Mouse (Mus musculus): Measurements from ENCODE around the gene Dnmt3l. TPM values are rescaled to one million over a fixed set of nuclear protein-coding genes. Genes with fewer than 3 reads are reported as not detected.
A peak's percentile ranks its signal among the peaks of the same experiment; 100 is the strongest.

Dnmt3l gene
- total and polyA plus RNA-seq, 2 experiments, result not detected

DNA sequence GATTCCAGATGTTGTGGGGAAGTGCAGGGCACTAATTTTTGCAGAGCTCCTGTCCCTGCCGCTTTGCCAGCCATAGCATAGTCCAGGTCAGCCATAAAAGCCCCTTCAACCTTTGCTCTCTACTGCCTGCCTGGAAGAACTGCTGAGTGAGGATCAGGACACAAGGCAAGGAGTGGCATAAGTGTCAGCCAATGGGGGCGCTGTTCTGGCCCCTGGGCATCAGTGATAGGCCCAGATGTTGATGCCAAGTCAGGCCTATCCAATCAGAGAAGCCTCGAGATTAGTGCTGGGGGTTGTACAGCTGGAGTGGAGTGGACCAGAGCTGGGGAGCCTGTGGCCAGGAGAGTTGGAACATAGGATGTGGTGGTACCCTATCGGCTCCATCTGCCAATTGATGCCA lies 25.5 kb downstream of the Dnmt3l start:
- Histone ChIP-seq H3K36me3 (ENCODE audit: control insufficient read depth, insufficient read depth, low read length) (no peaks in the 10 kb centered on the region), H3K4me1 (ENCODE audit: control insufficient read depth, insufficient read depth, low read length) (peaks cover 3% of the 10 kb centered on the region; the same call in 1 of the 2 replicates), H3K27ac (replicated peaks; ENCODE audit: insufficient read depth, low read depth, low read length) (no peak overlapping the region), H3K9ac (ENCODE audit: low read depth, low read length) (no peak overlapping the region), H3K4me3 (ENCODE audit: insufficient read depth, low read depth, low read length) (no peak overlapping the region), H3K27me3 (ENCODE audit: control insufficient read depth, insufficient read depth, low read length) (no peaks in the 10 kb centered on the region), H3K79me2 (ENCODE audit: control insufficient read depth, insufficient read depth, low read length) (no peaks in the 10 kb centered on the region)
- DNase-seq (ENCODE audit: extremely low read depth, low read depth, low spot score), result no peak
- TF ChIP-seq CTCF (IDR thresholded peaks at IDR 0.05; ENCODE audit: low read depth, low read length) (no peak), POLR2A (IDR thresholded peaks at IDR 0.05; ENCODE audit: extremely low read depth, insufficient read depth, low read length) (no peak)
- 53% methylated on average over 4 of the region's 4 CpGs for WGBS

- H3K4me3 ChIP-seq (ENCODE audit: insufficient read depth, low read depth, low read length), result peak overlapping the region; percentile 83; the same call in 1 of the 2 replicates
These were observed 26.8 kb downstream of the Dnmt3l start for GRCm38 (mm10) chr10:78068541-78068940.

DNA sequence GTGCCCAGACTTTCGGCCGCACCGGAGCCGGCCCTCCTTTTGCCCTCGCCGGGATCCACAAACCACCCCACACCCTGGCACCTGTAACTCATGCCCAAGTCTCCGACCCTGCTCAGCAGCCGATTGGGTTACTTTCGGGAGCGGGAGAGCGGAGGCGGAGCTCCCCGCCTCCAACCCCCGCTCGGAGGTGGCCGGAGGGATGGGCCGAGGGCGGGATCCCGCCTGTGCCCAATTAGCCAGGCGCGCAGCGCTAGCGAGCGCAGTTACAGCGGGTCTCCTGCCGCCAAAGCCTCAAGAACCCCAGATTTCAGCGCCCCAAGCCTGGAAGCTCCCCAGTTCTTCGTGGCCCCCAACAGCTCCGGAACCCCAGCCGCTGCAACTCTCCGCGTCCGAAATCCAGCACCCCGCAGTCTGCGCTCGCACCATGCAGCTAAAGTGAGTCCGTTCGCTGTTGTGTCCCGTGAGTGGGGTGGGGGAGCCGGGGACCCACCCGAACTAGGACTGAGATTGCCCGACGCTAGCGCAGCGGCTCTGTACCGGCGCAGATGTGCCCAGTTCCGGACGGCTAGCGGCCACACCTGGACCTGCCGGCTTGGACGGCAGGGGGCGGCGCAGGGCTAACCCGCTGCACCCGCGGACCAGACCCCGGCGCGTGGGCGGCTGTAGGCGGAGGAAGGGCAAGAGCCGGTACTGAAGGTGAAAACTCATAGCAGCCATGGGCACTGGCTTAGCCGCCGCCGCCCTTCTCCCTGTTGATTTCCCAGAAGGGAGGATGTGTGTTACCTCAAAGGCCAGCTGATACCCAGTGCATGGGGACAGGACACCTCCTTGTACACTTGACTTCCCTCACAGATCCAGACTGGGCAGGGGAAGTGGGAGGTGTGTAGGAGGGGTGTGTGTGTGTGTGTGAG lies 27.6 kb downstream of the Dnmt3l start, which contains the start of gene Icosl:
Gene Icosl (plus strand): TSS at position 202 of the 911 bp plus-strand sequence.
- under 1% methylated on average over 65 of the region's 66 CpGs for WGBS
- peak; percentile 55 for DNase-seq (ENCODE audit: extremely low read depth, low read depth, low spot score)
- Histone ChIP-seq H3K36me3 (ENCODE audit: control insufficient read depth, insufficient read depth, low read length) (no peaks in the 10 kb centered on the region), H3K79me2 (ENCODE audit: control insufficient read depth, insufficient read depth, low read length) (no peaks in the 10 kb centered on the region), H3K9ac (ENCODE audit: low read depth, low read length) (peak within 1 kb of the TSS; percentile 72), H3K27me3 (ENCODE audit: control insufficient read depth, insufficient read depth, low read length) (no peaks in the 10 kb centered on the region), H3K4me3 (ENCODE audit: insufficient read depth, low read depth, low read length) (peak within 1 kb of the TSS; percentile 83), H3K27ac (replicated peaks; ENCODE audit: insufficient read depth, low read depth, low read length) (no peak within 1 kb of the TSS), H3K4me1 (ENCODE audit: control insufficient read depth, insufficient read depth, low read length) (peaks cover 3% of the 10 kb centered on the region; the same call in 1 of the 2 replicates)
- TF ChIP-seq POLR2A (IDR thresholded peaks at IDR 0.05; ENCODE audit: extremely low read depth, insufficient read depth, low read length) (no peak), CTCF (IDR thresholded peaks at IDR 0.05; ENCODE audit: low read depth, low read length) (peak; percentile 68)

More at GRCm38 (mm10) chr10:78068541-78068940, 26.8 kb downstream of the Dnmt3l start:
- no peaks in the 10 kb centered on the region for H3K36me3 ChIP-seq (ENCODE audit: control insufficient read depth, insufficient read depth, low read length)
- no peak overlapping the region for H3K9ac ChIP-seq (ENCODE audit: low read depth, low read length)
- TF ChIP-seq POLR2A (IDR thresholded peaks at IDR 0.05; ENCODE audit: extremely low read depth, insufficient read depth, low read length), result no peak
- TF ChIP-seq CTCF (IDR thresholded peaks at IDR 0.05; ENCODE audit: low read depth, low read length), result no peak
- peaks cover 3% of the 10 kb centered on the region; the same call in 1 of the 2 replicates for H3K4me1 ChIP-seq (ENCODE audit: control insufficient read depth, insufficient read depth, low read length)
- 23% methylated on average over 11 of the region's 11 CpGs for WGBS
- no peak overlapping the region for H3K27ac ChIP-seq (replicated peaks; ENCODE audit: insufficient read depth, low read depth, low read length)
- H3K27me3 ChIP-seq (ENCODE audit: control insufficient read depth, insufficient read depth, low read length), result no peaks in the 10 kb centered on the region
- DNase-seq (ENCODE audit: extremely low read depth, low read depth, low spot score), result no peak
- H3K79me2 ChIP-seq (ENCODE audit: control insufficient read depth, insufficient read depth, low read length), result no peaks in the 10 kb centered on the region

GRCm38 (mm10) chr10:78074151-78074550 lies 32.4 kb downstream of the Dnmt3l start:
- no peaks in the 10 kb centered on the region for H3K27me3 ChIP-seq (ENCODE audit: control insufficient read depth, insufficient read depth, low read length)
- 83% methylated on average over 4 of the region's 4 CpGs for WGBS
- no peak overlapping the region for H3K4me3 ChIP-seq (ENCODE audit: insufficient read depth, low read depth, low read length)
- TF ChIP-seq POLR2A (IDR thresholded peaks at IDR 0.05; ENCODE audit: extremely low read depth, insufficient read depth, low read length) (no peak), CTCF (IDR thresholded peaks at IDR 0.05; ENCODE audit: low read depth, low read length) (no peak)
- H3K27ac ChIP-seq (replicated peaks; ENCODE audit: insufficient read depth, low read depth, low read length), result no peak overlapping the region
- H3K79me2 ChIP-seq (ENCODE audit: control insufficient read depth, insufficient read depth, low read length), result no peaks in the 10 kb centered on the region
- H3K36me3 ChIP-seq (ENCODE audit: control insufficient read depth, insufficient read depth, low read length), result no peaks in the 10 kb centered on the region
- H3K9ac ChIP-seq (ENCODE audit: low read depth, low read length), result no peak overlapping the region
- no peak for DNase-seq (ENCODE audit: extremely low read depth, low read depth, low spot score)
- peaks cover 3% of the 10 kb centered on the region; the same call in 1 of the 2 replicates for H3K4me1 ChIP-seq (ENCODE audit: control insufficient read depth, insufficient read depth, low read length)

DNA sequence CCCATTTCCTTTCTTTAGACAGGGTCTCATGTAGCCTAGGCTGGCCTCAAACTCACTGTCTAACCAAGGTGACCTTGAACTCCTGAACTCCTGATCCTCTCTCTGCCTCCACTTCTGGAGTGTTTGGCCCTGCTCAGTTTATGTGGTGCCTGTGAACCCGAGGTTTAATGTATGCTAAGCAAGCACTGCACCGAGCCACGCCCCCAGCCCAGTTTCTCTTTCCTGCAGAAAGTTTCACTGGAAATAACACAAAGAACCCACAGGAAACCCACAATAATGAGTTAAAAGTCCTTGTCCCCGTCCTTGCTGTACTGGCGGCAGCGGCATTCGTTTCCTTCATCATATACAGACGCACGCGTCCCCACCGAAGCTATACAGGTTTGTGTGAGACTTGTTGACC lies 33.2 kb downstream of the Dnmt3l start:
- H3K27ac ChIP-seq (replicated peaks; ENCODE audit: insufficient read depth, low read depth, low read length), result no peak overlapping the region
- no peak overlapping the region for H3K9ac ChIP-seq (ENCODE audit: low read depth, low read length)
- DNase-seq (ENCODE audit: extremely low read depth, low read depth, low spot score), result no peak
- no peak overlapping the region for H3K4me3 ChIP-seq (ENCODE audit: insufficient read depth, low read depth, low read length)
- TF ChIP-seq CTCF (IDR thresholded peaks at IDR 0.05; ENCODE audit: low read depth, low read length) (no peak), POLR2A (IDR thresholded peaks at IDR 0.05; ENCODE audit: extremely low read depth, insufficient read depth, low read length) (no peak)
- no peaks in the 10 kb centered on the region for H3K79me2 ChIP-seq (ENCODE audit: control insufficient read depth, insufficient read depth, low read length)
- H3K4me1 ChIP-seq (ENCODE audit: control insufficient read depth, insufficient read depth, low read length), result no peaks in the 10 kb centered on the region
- H3K36me3 ChIP-seq (ENCODE audit: control insufficient read depth, insufficient read depth, low read length), result no peaks in the 10 kb centered on the region
- 83% methylated on average over 11 of the region's 11 CpGs for whole genome bisulfite sequencing
- H3K27me3 ChIP-seq (ENCODE audit: control insufficient read depth, insufficient read depth, low read length), result no peaks in the 10 kb centered on the region

Measured in liver, adult 2 months (tissue).